Mouse (Mus musculus): ENCODE measurements around the gene Slc22a8. TPM values are rescaled to one million over a fixed set of nuclear protein-coding genes. Genes with fewer than 3 reads are reported as not detected.

The Slc22a8 gene
- polyA plus RNA-seq (2012; rRNA removed; ENCODE audit: low replicate concordance): 0.02 and 0.04 TPM in 2 replicates

DNA sequence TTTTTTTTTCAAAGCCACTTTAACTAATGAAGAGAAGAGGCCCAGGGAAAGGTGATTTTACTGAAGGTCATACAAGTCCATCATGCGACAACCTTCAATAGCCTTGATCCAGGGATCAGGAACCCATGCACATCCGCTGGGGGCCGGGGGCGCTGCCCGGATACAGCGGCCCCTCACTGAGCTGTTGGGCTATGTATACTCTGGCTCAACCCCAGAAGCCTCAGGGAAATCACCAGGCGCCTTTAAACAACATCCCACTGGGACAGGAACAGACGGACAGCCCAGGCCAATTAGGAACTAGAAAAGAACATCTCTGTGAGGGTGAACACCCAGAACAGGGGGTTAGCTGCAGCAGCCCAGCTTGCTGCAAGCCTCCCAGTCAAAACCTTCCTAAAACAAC, at the start of gene Slc22a8:
Gene Slc22a8 (plus strand): TSS at position 301 of the 400 bp plus-strand sequence.

DNA sequence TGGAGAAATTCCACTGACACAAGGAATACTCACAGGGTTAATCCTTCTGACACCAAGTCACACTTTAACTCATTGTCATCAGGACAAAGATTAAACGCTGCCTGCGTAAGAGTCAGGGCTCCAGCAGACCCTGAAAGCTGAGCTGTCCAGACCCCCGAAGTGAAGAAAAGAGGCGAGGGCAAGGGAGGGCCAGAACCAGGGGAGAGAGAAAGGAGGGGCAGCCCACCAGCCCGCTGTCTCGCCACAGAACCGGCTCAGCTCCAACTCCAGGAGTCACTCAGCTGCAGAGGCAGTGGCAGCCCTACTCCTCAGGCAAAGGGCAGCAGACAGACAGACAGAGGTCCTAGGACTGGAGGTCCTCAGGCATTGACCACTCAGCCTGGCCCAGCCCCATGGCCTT, 26.9 kb downstream of the Slc22a8 start, which contains the start of gene Slc22a6:
Gene Slc22a6 (plus strand): TSS at position 136 of the 400 bp plus-strand sequence.

Other genes starting within 250 kb of the Slc22a8 start
- gene Slc22a30, start 186.1 kb upstream of the Slc22a8 start, polyA plus RNA-seq (2012; rRNA removed; ENCODE audit: low replicate concordance): 0.04 TPM in 1 of 2 replicates, not detected in the other
- not detected in 2 replicates for gene Slc22a6, start 26.8 kb downstream of the Slc22a8 start, polyA plus RNA-seq (2012; rRNA removed; ENCODE audit: low replicate concordance)
- gene Chrm1, start 72.5 kb downstream of the Slc22a8 start, polyA plus RNA-seq (2012; rRNA removed; ENCODE audit: low replicate concordance): 2.3 and 6.0 TPM in 2 replicates
- 127 and 449 TPM in 2 replicates for gene Slc3a2, start 132.1 kb downstream of the Slc22a8 start, polyA plus RNA-seq (2012; rRNA removed; ENCODE audit: low replicate concordance)
- gene Wdr74, start 144.6 kb downstream of the Slc22a8 start, polyA plus RNA-seq (2012; rRNA removed; ENCODE audit: low replicate concordance): 12.4 and 17.1 TPM in 2 replicates
- not detected in 2 replicates for gene 1700092M07Rik, start 149.5 kb downstream of the Slc22a8 start, polyA plus RNA-seq (2012; rRNA removed; ENCODE audit: low replicate concordance)
- 54.0 and 56.6 TPM in 2 replicates for gene Stx5a, start 150.2 kb downstream of the Slc22a8 start, polyA plus RNA-seq (2012; rRNA removed; ENCODE audit: low replicate concordance)
- gene Nxf1, start 165.8 kb downstream of the Slc22a8 start, polyA plus RNA-seq (2012; rRNA removed; ENCODE audit: low replicate concordance): 22.0 and 28.9 TPM in 2 replicates
- gene Tmem223, start 179.7 kb downstream of the Slc22a8 start, polyA plus RNA-seq (2012; rRNA removed; ENCODE audit: low replicate concordance): 147 and 196 TPM in 2 replicates
- 107 and 114 TPM in 2 replicates for gene Tmem179b, start 183.2 kb downstream of the Slc22a8 start, polyA plus RNA-seq (2012; rRNA removed; ENCODE audit: low replicate concordance)
- gene Taf6l, start 195.2 kb downstream of the Slc22a8 start, polyA plus RNA-seq (2012; rRNA removed; ENCODE audit: low replicate concordance): 6.5 and 12.9 TPM in 2 replicates
- gene Polr2g, start 207.3 kb downstream of the Slc22a8 start, polyA plus RNA-seq (2012; rRNA removed; ENCODE audit: low replicate concordance): 12.3 and 13.7 TPM in 2 replicates
- gene Zbtb3, start 211.3 kb downstream of the Slc22a8 start, polyA plus RNA-seq (2012; rRNA removed; ENCODE audit: low replicate concordance): 0.99 and 1.2 TPM in 2 replicates
- 3.4 and 8.2 TPM in 2 replicates for gene Ttc9c, start 228.1 kb downstream of the Slc22a8 start, polyA plus RNA-seq (2012; rRNA removed; ENCODE audit: low replicate concordance)
- 7.7 and 10.3 TPM in 2 replicates for gene Hnrnpul2, start 228.8 kb downstream of the Slc22a8 start, polyA plus RNA-seq (2012; rRNA removed; ENCODE audit: low replicate concordance)
- 2.3 TPM in 1 of 2 replicates, not detected in the other for gene AC129217.1, start 238.5 kb downstream of the Slc22a8 start, polyA plus RNA-seq (2012; rRNA removed; ENCODE audit: low replicate concordance)
- gene Bscl2, start 246.2 kb downstream of the Slc22a8 start, polyA plus RNA-seq (2012; rRNA removed; ENCODE audit: low replicate concordance): 88.6 and 106 TPM in 2 replicates
- gene Gng3, start 247.9 kb downstream of the Slc22a8 start, polyA plus RNA-seq (2012; rRNA removed; ENCODE audit: low replicate concordance): 0.63 and 1.1 TPM in 2 replicates

All from duodenum, adult 2 months (tissue).